Mouse (Mus musculus): ENCODE data around the gene Slc9a3r1.

The Slc9a3r1 gene

DNA sequence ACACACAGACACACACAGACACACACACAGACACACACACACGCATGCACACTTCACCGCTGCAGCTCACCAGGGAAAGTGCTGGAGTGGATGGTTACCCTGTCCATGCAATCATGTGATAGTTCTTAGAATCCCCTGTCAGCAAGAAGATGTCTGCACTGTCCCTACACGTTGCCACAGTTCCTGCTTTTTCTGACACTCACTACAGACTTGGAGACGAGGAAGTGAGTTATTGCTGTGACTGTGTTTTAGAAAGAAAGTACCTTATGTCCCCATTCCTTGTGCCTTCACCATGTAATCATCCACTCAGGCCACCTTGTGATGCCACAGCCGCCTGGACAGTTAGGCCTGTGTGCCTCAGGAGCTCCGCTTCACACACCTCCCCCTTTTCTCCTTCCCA lies 26.2 kb downstream of the Slc9a3r1 start:
- no peak for DNase-seq (ENCODE audit: low read depth)

DNA sequence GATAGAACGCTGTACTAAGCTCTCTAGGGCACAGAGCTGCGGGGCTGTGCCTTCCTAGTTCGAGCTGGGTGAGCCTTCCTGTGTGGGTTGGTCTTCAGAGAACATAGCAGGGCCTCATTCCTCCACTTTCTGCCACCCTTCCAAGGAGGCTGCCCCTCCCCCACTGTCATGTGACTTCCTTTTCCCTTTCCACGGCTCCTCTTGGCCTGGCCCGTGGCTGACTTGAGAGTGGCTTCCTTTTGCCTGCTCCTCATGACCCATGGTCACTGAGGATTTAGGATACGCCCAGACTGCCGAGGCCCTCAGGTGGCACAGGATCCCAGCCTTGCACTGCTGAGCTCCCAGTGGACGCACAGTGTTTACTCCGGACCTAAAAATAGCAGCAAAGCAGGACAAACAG lies 29.0 kb downstream of the Slc9a3r1 start:
- no peak for DNase-seq (ENCODE audit: low read depth)

DNA sequence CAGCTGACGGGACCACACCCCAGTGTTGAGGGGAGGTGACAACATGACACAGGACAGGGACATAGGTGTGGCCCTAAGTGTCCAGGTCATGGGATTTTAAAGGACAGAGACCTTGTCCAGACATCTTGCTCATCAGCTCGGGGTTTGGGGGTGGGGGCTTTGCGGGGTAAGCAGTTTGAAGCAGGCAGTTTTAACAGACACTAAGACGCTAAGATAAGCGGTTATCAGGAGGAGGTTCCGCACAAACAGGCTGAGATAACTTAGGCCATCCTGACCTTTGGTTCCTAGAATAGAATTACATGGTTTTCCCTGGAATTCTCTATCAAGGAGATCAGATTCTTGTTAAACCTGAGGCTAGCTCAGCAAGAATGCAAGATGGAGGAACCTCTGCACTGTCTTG lies 31.6 kb downstream of the Slc9a3r1 start:
- no peak for DNase-seq (ENCODE audit: low read depth)

DNA sequence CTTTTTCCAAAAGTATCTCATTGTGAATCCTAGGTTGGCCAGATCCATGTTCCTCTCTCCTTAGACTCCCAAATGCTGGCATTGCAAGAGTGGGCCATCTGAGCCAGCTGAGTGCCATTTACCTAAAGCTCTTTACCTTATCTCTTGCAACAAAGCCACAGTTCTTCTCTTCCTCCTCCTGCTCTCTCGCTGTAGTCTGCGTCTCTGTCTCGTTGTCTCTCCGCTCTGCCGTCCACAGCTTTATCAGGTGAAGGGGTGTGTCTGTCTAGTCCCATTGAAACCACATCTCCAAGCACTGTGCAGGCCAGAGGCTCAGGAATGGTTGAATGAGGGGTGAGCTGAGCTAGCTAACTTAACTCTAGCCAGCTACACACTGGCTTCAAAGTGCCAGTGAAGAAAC lies 32.8 kb downstream of the Slc9a3r1 start:
- DNase-seq (ENCODE audit: low read depth): no peak

DNA sequence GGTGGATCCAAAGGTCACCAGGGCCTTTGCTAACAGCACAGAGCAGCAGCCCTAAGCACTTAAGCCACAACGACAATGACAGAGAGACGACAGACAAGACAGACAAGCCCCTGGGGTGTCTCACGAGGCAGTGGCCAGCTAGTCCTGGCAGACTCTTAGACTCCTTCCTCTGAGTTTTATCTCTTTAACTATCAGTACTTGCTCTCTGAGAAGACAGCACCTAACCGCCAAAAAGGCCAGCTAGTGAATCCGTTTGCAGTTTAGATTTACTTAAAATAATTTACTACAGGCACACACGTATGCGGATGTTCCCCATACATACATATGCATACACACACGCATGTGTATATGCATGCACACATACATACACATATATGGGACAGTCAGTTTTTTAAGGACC lies 34.4 kb downstream of the Slc9a3r1 start:
- DNase-seq (ENCODE audit: low read depth): no peak

DNA sequence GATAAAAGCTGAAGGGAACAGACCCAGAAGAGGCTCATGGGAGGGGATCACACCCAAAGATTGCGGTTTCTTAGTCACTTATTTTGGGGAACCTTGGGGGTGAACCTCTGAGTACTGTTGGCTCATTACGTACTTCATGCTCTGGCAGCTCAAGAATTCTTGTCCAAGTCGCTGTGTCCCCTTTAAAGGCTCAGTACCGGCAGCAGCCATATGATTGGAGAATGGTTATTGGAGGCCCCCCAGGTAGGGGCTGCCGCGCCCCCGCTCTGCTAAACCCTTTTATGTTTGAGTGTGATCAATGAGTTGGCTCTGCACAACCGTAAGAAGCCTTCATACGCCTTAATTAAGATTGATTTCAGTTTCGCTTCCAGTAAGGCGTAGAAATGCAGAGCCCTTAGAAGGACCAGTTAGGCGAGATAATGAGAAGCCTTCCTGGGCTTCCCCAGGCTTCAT lies 35.8 kb downstream of the Slc9a3r1 start:
- DNase-seq (ENCODE audit: low read depth): no peak

DNA sequence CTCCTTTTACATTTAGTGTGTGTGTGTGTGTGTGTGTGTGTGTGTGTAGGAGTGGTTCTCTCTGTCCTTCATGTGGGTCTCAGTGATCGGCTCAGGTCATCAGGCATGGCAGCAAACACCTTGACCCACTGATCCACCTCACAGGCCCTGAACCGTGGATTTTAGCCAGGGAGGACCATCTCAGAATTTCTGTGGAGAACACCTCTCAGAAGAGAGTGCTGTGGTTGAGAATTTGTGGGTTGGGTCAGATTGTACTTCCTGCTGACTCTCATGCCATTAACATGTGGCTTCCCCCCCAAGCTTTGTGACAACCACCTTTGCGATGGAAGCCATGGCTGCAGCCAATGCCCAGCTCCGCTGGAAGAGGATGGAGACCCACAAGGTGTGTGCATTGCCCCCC lies 37.4 kb downstream of the Slc9a3r1 start:
- no peak for DNase-seq (ENCODE audit: low read depth)

DNA sequence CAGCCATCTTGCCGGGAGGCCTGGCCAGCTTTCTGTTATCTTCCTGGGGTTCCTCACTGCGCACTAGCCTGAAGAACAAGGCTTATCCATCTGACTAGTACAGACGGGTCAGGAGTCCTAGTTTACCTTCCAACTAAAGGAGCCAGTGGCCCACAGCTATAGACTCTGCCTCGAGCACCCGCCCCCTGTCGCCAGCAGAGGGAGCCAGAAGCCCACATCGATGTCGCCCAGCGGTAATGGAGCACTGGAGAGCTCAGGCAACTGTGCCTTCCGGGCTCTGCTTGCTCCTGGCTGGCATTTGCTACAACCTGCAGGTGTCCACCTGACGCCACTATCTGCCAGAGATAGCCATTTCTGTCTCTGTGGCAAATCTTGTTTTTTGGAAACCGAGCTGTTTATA lies 39.2 kb downstream of the Slc9a3r1 start:
- peak; percentile 60 for DNase-seq (ENCODE audit: low read depth)

DNA sequence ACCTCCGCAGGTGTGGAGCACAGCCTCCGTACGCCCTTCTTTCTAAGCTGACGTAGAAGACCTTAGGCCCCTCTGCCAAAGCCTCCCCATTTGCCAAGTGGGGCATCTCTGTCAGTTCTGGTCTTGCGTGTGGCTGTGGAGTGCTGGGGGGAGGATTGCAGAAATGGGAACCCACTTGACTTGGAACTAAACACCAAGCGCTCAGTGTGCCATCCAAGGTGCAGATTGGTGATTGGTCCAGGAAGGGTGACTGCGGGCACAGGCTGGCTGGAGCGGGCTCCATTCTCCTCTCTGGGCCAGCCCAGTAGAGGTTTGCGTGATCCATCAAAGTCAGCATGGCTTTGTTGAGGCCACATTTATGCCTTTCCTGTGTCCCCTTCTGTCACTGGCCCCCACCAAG lies 39.6 kb downstream of the Slc9a3r1 start:
- DNase-seq (ENCODE audit: low read depth): no peak

DNA sequence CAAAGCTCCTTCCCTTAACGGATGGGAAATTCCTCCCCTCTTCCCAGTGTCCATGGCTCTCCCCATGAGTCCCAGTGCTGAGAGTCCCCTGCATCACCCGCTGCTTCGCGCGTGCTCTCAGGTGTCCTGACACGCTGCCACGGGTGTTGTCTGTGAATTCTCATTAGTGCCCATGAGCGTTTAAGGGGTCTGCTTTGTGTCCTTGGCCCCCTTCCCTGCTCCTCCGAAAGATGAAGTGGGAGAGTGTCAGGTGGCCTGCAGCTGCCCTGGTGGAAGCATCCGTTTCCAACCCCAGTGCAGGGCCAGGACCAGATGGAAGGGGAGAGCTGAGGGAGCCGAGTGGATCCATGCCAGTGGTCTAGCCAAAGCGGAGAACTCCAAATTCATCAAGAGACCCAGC lies 45.0 kb downstream of the Slc9a3r1 start:
- no peak for DNase-seq (ENCODE audit: low read depth)

DNA sequence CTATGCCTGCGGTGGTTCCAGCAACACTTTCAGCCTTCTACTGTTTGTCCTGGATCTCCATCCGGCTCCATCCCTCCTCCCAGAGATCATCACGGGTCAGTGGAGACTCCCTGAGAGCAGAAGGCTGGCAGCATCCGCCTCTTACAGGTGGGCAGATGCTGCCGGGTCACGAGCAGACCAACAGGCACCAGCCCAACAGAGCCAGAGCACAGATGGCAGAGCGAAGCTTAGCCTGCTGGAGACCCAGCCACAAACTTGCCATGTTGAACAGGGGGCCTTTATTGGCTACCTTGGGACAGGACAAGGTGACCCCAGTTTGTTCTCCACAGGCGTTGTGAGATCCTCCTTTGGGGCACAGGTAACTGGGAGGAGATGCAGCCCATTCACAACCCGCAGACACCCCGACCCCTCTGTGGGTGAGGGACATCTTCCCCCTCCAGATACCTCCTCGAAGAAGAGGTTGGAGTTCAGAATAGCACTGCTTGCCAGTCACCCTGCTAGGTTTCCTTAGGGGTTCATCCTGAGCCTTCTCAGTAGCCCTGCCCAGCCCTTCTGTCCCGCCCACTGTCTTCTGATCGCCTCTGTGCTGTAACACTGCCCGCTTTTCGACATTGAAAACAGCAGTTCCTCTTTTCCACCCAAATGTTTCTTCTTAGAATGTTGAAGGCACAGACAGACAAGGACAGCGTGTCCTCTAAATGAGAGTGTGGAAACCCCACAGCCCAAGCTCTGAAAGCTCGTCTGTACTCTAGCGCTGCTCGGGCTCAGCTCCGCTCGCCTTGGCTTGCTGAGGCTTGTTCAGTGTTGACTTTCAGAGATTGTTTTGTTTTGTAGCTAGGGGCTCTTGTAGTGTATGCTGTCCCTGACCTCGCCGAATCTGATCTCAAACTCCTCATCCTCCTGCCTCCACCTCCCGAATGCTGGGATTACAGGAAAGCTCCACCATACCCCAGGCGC lies 45.9 kb downstream of the Slc9a3r1 start:
- no peak for DNase-seq (ENCODE audit: low read depth)

DNA sequence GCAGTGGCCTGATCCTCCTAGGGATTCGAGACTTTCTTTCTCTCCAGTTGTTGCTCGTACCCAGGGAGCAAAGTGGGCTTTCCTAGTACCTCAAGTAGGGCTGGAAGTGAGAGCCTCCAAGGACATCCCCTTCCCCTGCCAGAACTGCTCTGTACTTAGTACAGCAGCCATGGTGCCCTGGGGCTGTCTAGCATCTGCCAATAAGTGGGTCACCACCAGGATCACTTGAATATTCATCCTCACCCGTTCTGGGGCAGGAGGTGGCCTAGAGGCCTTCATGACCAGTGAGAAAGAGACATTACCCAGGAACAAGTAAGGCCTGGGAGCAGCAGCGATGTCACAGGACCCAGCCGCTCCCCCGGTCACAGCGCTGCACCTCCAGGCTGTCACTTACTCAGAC lies 46.8 kb downstream of the Slc9a3r1 start:
- no peak for DNase-seq (ENCODE audit: low read depth)

DNA sequence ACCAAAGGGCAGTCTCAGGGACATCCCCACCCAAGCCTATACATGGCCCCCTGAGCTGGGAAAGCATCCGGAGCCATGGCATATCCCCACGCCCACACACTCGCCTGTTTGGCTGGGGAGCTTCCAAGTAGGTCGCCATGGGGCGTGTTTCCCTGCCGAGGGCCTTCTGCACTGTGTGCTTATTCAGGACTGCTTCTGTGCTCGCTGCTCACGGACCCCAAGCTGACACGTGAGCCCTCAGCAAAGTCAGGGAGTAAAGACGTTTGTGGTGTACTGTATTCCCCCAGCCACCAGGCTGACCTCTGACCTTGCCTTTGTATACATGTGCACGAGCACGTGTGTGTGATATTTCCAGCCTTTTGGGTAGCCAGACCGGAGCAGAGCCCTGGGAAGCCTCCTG lies 49.0 kb downstream of the Slc9a3r1 start:
- no peak for DNase-seq (ENCODE audit: low read depth)

DNA sequence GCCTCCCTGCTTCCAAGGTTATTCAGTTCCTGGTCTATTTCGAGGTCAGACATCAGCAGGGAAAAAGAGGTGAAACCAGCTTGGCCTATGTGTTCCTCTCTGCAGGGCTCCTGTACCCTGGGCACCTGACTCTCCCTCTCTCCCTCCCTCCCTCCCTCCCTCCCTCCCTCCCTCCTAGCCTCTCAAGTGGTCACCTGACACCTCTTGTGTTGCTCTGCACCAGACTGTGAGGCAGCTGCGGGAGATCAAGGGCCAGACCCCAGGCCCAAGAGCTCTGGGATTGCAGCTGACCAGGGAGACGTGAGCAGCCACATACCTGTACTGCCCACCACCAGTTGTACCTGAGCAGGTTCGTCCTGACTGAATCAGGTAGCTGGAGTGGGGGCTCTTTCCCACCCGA lies 52.0 kb downstream of the Slc9a3r1 start:
- DNase-seq (ENCODE audit: low read depth): no peak

DNA sequence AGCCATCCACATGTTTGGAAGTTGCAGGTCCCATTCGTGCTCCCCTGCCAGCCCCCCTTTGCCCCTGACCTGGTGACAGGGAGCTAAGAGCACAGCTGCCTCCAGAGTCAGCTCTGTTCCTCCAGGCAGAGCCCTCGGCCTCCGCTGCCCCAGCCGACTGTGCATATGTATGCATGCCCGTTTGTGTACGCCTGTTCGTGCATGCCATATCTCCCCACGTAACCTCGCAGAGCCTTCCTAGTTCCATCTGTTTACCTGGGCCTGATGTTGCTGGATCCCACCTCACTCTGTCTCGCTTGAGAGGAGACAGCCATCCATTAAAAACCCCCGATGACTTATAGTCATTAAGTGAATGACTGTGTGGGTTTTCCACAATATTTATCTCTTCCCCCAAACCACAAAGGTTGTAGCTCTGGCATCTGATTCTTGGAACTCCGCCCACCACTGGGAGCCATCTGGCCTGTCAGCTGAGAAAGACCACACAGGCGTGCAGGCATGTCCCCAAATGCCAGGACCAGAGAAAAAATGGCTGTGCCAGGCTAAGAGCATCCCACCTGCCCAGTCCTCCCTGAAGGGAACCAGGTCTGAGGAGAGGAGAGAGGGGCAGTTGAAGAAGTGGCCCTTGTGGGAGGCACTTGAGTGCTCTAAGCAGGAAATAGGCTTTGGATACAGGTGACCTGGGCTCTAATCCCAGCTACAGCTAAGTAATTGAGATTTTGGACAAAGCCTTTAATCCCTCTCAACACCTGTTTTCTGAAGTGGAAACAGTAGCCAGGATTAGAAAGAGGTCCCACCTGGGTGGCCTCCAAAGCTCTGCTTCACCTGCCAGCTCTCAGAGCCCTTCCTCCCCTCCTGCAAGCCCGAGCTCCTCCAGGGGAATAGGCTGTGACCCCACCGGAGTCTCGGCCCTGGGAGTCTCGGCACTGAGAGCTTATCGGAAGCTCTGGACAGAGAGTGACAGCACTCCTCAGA lies 54.6 kb downstream of the Slc9a3r1 start:
- no peak for DNase-seq (ENCODE audit: low read depth)

DNA sequence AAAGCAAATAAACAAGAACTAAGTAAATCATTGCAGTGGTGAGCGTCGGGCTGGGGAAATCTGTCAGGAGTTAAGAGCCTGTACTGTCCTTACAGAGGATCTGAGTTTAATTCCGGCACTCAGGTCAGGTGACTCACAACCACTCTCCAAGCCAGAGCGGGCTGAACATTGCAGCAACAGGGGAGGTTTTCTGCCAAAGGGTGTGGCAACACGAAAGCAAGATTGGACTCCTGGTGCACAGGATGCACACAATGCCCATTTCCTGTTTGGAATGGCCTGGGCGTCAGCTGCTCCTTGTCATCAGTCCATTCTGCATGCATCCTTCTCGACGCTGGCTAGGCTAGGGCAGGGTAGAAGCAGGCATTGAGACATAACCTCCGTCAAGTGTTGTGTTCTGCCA lies 56.1 kb downstream of the Slc9a3r1 start:
- no peak for DNase-seq (ENCODE audit: low read depth)

DNA sequence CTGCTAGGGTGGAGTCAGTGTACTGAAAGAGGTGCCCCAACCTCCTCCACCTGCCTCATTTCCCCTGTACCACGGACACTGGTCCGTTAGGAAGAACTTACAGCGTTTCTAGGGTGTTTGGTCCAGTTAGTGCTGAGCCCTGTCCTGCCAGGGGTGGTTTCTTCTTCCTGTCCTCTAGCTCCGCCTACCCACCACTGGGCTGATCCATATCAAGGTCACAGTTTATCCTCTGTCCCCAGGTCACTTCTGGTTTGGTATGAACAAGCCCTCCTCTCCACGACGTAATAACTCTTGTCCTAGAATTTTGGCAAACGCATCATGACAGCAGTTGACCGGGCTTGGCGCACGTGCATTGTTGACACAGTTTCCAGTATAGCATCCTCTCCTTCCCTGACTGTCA lies 56.5 kb downstream of the Slc9a3r1 start:
- DNase-seq (ENCODE audit: low read depth): no peak

DNA sequence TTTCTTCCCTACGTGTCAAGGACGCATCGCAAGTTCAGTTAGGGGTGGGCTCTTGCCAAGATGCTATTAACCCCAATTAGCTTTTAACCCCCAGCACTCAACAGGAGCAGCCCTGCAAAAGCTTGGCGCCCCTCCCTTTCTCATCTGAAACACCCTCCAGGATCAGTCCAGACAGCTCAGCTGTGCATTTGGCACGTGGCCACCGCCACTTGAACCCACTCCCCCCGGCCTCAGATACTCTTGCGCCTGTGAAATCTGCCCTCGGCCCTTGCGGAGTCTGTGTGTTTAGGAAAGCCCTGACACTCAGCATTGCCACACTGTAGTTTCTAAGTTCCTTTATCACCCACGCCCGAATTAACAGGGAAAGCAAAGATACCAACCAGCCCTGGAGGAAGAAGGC lies 58.9 kb downstream of the Slc9a3r1 start:
- DNase-seq (ENCODE audit: low read depth): no peak

DNA sequence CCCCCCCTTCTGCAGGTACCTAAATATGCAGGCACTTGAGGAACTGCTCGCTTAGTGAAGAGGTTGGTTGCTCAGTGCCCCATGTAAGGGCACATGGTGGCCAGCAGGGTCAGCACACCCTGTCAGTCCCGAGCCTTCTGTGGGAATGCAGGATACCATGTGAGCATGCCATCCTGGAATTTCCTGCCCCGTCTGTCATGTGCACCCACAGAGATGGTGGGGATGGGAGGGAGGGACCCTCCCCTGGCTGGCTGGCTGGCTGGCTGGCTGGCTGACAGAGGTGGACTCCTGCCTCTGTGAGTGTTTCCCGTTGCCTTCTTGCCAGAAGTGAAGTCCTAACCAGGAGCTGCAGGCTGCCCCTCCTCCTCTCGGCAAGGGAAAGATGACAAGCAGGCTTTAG lies 59.4 kb downstream of the Slc9a3r1 start:
- DNase-seq (ENCODE audit: low read depth): no peak

DNA sequence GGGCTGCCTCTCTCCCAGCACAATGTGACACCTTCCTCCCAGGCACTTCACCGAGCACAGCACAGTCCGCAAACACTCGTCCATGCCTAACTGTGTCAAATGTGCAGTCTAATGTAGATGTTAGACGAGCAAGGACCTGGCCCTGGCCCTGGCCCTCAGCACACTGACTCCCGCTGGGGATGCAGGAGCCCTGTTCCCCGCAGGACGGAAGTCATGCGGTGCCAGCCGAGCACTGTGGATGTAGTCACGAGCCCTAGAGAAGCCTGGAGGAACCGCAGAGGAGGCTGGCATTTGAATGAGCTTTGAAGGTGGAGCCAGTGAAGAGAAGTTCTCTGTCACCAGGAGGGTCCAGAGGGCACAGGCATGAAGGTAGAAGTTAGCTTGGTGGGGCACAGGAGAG lies 60.3 kb downstream of the Slc9a3r1 start:
- DNase-seq (ENCODE audit: low read depth): no peak

DNA sequence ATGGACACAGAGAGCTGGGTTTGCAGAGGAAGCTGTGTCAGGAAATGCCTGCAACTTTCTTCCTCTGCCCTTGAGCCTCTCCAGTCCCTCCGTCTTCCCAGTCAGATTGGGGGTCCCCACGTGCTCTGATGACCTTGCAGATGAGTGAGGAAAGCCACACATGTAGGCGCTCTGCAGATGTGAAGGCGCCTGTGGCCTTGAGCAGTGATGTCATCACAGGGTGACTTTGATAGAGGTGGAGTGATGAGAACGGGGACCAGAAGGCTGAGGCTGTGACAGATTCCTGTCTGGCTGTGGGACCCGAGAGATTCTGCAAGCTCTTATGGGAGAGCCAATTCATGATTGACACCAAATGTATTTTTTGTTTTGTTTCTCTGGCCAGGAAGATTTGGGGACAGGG lies 60.7 kb downstream of the Slc9a3r1 start:
- DNase-seq (ENCODE audit: low read depth): no peak

DNA sequence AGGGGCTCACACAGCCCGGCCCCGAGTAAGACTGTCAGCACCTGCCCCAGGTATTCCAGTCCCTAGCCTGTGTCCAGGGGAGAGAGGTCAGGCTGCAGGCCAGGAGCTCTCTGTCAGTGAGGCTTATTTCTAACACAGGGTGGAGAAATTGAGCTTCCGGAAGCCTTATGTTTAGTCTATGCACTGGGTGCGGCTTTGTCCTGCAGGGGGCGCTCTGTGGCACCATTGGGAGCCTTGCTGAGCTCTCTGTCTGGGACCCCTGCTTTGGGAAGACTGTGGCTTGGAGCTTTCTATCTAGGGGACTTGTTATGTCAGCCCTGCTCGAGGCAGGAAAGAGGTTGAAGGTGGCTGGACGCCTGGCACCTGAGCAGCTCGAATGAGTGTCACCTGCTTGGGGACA lies 61.7 kb downstream of the Slc9a3r1 start:
- DNase-seq (ENCODE audit: low read depth): peak; percentile 56

DNA sequence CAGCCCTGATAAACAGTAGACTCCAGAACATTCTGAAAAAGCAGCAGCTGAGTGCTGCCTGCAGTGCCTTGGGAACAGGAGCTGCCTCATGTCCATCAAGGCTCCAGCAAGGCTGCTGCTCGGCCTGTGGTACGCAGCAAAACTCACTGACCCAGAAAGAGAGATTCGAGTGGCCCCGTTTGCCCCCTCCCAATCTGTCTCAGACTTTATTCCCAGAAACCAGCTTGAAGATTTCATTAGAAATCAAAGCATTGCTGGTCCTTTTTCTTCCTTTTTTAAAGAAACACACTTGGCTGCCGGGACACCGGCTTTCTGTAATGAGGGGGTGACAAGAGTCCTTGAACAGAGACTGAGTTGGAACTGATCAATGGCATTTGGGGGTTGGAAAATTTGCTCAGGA lies 62.2 kb downstream of the Slc9a3r1 start:
- DNase-seq (ENCODE audit: low read depth): no peak
